Mouse (Mus musculus): ENCODE measurements around the gene Supt6.

DNA sequence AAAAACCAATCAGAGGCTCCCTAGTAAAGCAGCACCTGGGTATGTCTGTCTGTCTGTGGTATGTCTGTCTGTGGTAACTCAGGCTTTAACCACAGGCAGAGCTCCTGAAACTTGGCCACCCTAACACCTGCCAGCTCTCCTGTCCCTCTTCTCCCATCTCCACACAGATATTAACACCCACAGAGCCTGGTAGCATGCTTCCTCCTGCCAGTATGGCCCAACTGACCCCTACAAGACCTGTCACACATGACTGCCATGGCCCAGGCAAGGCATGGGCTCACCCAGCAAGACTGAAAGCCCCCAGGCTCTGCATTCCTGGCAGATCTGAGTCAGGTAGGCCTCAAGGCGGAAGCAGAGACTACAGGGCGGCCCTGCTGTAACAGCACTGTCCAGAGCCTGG lies 82.7 kb downstream of the Supt6 start:
- no peak for TF ChIP-seq CTCF (IDR thresholded peaks at IDR 0.05)
- no peak for TF ChIP-seq EP300 (IDR thresholded peaks at IDR 0.05)
